Mouse (Mus musculus): ENCODE measurements around the gene Gbx2.

Gene Gbx2

DNA sequence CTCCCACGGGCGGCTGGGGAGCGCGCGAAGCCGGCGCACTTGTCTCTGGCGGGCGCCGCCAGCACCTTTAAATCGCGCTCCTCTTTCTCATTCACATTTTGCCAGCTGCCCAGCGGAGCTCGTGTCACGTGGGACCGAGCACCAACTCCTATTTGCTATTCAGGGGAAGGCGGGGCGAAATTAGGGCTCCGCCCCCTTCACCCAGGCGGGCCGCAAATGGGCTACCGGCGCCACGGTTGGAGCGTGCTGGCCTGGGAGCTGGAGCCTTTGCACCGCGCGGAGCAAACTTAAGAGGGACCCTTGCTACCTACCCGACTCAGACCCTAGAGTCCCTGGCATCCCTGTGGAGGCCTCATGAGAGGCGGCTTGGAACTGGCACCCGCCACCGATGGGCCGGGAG, at the start of gene Gbx2:
Gene Gbx2 (minus strand): TSS at position 60 of the 400 bp plus-strand sequence.
- DNase-seq (ENCODE audit: low spot score in 2 of 2) = no peak

- DNase-seq (ENCODE audit: low spot score in 2 of 2) = no peak
Observed at GRCm38 (mm10) chr1:89977261-89977660, 46.3 kb upstream of the Gbx2 start.

DNA sequence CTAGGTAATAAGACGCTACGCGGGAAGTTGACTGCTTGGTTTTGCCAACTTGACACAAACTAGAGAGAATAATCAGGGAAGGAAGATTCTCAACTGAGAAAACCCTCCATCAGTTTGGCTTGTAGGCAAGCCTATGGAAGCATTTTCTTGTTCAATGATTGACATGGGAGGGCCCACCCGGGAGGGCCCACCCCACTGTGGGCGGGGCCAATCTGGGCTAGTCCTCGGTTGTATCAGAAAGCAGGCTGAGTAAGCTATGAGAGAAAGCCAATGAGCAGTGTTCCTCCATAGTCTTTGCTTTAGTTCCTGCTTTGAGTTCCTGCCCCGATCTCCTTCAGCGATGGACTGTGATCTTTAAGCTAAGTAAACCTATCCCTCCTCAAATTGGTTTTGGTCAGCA, 45.4 kb upstream of the Gbx2 start:
- no peak for DNase-seq (ENCODE audit: low spot score in 2 of 2)

GRCm38 (mm10) chr1:89974541-89974940, 43.6 kb upstream of the Gbx2 start:
- no peak for DNase-seq (ENCODE audit: low spot score in 2 of 2)

DNA sequence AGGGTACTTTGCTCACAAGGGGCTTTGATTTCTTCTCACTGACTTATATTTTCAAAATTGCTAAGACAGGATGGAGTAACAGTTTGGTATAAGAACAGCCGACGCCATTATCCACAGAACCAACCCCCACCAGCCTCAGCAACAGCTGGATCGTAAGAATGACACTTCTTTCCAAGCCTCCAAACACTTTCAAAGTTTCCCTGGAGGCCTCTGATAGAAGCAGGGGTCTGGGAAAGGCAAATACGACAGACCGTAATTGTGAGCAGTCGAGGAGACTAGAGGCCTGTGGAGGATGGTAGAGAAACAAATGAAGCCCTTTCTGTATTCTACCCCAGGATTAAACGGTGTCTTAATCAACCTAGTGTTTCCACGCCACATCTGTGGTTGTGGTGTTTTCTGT, 40.9 kb upstream of the Gbx2 start:
- DNase-seq (ENCODE audit: low spot score in 2 of 2) = no peak

DNA sequence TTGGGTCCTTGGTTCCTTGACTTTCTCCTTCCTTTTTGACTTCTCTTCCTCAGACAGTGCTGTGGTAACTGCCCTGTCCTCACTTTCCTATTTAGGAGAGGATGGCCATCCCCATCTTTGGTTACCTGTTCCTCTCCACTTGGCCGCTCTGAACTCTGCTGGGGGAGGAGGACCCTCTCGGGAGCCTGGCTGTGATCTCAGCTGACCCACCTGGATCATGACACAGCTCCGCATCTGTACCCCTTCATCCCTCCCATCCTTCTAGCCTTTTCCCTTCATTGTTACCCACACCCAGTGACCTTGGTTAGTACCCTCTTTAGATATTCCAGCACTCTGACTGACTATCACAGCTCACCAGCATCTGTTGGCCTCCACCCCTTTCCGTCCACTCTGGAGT, 38.7 kb upstream of the Gbx2 start:
- no peak for DNase-seq (ENCODE audit: low spot score in 2 of 2)

DNA sequence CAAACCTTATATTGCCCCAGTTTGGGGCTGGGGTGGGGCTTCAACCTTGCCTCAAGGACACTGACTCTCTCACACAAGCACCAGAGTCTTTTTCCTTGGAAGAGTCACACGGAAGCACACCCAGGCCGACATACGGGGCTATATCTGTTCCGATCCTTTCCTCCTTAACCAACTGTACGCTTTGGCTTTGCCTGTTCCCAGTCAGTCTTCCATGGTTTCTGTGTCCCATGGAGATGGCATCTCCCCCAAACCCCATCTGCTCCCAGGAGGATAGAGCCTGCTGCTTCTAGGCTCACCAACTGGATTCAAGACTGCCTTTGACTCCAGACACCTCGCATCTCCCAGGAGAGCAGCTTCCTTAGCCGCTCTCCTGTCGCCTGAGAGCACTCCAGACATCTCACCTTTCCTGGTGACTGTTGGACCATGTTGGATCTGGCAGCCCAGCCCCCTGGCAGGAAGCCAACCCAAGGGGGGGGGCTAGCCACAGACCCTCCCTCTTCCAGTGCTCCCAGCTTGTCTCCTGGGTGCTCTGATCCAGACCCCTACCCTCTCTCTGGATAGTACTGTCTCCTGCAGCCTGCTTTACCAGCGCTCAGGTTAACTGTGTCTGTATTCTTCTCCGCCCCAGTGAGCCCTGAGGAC, 38.2 kb upstream of the Gbx2 start:
- DNase-seq (ENCODE audit: low spot score in 2 of 2) = no peak

DNA sequence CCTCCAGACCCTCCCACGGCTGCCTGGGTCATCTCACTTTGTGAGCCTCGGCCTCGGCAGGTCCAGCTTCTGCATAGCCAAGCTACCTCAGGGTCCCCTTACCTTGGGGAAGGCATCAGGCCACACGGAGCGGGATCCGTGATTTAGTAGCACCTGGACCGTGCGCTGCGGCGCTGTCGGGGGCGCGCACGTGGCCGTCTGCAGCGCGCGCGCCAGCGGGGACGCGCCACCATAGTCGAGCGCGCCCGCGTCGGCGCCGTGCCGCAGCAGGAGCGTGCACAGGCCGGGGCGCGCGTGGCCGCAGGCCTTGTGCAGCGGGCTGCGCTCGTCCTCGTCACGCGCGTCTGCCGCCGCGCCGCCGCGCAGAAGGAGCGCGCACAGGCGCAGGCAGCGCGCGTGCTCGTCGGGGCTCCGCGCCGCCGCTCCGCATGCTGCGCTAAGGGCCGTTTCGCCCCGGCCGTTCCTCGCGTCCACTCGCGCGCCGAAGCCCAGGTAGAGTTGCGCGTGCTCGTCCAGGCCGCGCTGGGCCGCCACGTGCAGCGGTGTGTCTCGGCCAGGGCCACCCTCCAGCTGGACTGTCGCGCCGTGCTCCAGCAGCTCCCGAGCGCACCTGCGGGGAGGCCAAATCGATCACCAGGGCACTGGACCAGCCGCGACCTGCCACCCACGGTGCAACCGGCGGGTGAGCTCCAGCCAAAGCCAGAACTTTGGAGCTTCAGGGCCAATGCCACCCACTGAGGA, 37.3 kb upstream of the Gbx2 start:
- DNase-seq (ENCODE audit: low spot score in 2 of 2) = no peak

- no peak for DNase-seq (ENCODE audit: low spot score in 2 of 2)
Observed at GRCm38 (mm10) chr1:89967585-89967984, 36.6 kb upstream of the Gbx2 start.

DNA sequence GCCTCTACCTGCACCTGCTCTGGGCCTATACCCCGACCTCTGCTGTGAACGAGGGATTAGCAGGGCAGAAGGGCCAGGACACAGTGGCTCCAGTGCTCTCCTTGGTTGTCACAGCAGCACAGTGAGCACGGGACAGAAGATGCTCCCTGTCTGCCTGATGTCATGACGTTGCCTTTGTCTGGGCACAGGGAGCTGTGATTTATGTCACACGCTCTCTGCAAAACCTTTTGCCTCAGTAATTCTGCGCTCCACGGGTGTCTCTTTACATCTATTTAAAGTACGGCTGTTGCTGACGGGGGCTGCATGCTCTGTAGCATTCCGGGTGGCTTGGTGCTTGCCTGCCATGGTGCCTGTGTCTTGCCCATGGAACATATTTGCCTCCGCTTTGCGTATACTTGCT, 33.4 kb upstream of the Gbx2 start:
- DNase-seq (ENCODE audit: low spot score in 2 of 2) = no peak

DNA sequence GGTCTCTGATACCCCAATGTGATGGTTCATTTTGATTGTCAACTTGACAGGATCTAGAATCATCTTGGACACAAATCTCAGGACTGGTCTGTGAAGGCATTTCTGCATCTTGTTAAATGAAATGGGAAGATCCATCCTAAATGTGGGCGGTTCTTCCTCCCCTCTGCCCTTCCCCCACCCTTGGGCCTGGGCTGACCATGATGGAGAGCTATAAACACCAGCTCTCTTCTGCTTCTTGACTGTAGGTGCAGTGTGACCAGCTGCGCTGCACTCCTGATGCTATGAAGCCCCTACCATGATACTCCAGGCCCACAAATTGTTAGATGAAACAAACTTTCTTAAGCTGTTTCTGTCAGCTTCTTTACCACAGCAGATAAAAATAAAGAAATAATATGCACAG, 32.3 kb upstream of the Gbx2 start:
- no peak for DNase-seq (ENCODE audit: low spot score in 2 of 2)

- DNase-seq (ENCODE audit: low spot score in 2 of 2) = no peak
Observed at GRCm38 (mm10) chr1:89962092-89962491, 31.1 kb upstream of the Gbx2 start.

GRCm38 (mm10) chr1:89959393-89959792, 28.4 kb upstream of the Gbx2 start:
- DNase-seq (ENCODE audit: low spot score in 2 of 2) = no peak

- DNase-seq (ENCODE audit: low spot score in 2 of 2) = peak in 1 of 2 experiments; percentile 32
Observed at GRCm38 (mm10) chr1:89943202-89943601, 12.2 kb upstream of the Gbx2 start.

- no peak for DNase-seq (ENCODE audit: low spot score in 2 of 2)
Observed at GRCm38 (mm10) chr1:89942395-89942976, 11.5 kb upstream of the Gbx2 start.

GRCm38 (mm10) chr1:89941701-89942381, 10.9 kb upstream of the Gbx2 start:
- no peak for DNase-seq (ENCODE audit: low spot score in 2 of 2)

GRCm38 (mm10) chr1:89940961-89941524, 10.1 kb upstream of the Gbx2 start:
- no peak for DNase-seq (ENCODE audit: low spot score in 2 of 2)

GRCm38 (mm10) chr1:89939981-89940726, 9.2 kb upstream of the Gbx2 start:
- peak; percentile 24 to 35 for DNase-seq (ENCODE audit: low spot score in 2 of 2)

DNA sequence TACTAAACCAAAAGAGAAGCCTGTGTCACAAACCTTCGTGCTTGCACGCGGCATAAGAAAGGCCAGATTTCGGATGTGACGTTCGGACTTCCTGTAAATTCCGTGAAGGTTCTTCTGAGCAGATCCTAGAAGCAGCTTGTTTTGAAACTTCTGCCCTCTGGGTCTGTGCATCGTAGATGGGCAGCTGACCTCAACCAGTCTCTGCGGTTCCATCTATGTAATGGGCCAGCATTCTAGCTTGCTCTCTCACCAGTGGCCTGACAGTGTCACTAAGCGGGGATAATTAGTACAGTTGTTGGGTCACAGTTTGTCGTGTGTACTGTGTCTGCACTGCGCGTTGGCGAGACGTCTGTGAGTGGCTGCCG, 8.6 kb upstream of the Gbx2 start:
- DNase-seq (ENCODE audit: low spot score in 2 of 2) = no peak

DNA sequence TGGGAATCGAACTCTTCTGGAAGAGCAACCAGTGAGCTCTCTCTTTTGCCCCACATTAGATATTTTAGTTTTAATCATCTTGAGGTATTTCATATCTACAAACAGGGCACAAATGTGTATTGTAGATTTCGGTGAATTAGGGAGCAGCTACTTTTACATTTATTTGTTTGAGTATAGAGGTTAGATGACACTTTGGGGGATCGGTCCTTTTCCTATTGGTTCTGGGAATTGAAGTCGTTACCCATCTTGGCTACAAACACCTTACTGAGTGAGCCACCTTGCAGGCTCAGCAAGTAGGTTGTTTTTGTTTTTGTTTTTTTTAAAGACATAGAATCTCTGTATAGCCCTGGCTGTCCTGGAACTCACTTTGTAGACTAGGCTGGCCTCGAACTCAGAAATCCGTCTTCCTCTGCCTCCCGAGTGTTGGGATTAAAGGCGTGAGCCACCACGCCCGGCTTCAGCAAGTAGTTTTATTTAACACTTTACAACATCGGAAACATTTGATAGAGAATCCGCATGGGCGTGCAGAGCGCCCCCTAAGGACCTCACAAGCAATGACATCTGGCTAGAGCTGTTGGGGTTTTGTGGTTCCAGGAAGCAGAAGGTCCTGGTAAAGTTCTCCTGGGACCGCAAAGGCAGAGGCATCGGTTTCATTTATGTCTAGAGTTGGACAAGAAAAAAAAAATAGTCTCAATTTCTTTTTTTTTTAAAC, 8.1 kb upstream of the Gbx2 start:
- no peak for DNase-seq (ENCODE audit: low spot score in 2 of 2)
